Mouse (Mus musculus) CH12.LX (cell line): Measurements from ENCODE around the gene 2310033P09Rik.

ENCODE experiments used
- BHLHE40 ChIP-seq: IDR thresholded peaks from 2 replicates; pipeline ENCODE4 v1.6.1; 2011; ENCODE audit warnings: mild to moderate bottlenecking, low read depth, low read length, improper control_type of control experiment
- CTCF ChIP-seq, 2 experiments: IDR thresholded peaks in 1 of 2; conservative IDR thresholded peaks in 1 of 2; 2 replicates each; pipeline ENCODE4 v1.5.1; 2011 to 2012; ENCODE audit warnings: low read depth in 2 of 2, low read length in 2 of 2, improper control_type of control experiment in 1 of 2, inconsistent platforms in 1 of 2, mild to moderate bottlenecking in 1 of 2, moderate library complexity in 1 of 2
- EP300 ChIP-seq: IDR thresholded peaks from 2 replicates; pipeline ENCODE4 v1.6.1; 2011; ENCODE audit warnings: low read length, improper control_type of control experiment
- GABPA ChIP-seq: IDR thresholded peaks from 2 replicates; pipeline ENCODE4 v1.6.1; 2012; ENCODE audit warnings: low read depth, low read length, improper control_type of control experiment, inconsistent platforms; ENCODE audit not compliant: insufficient replicate concordance
- MAX ChIP-seq: IDR thresholded peaks from 2 replicates; pipeline ENCODE4 v1.6.1; 2011; ENCODE audit warnings: low read length, improper control_type of control experiment
- MAZ ChIP-seq: IDR thresholded peaks from 2 replicates; pipeline ENCODE4 v1.6.1; 2012; ENCODE audit warnings: low read depth, mild to moderate bottlenecking, inconsistent platforms, low read length, improper control_type of control experiment, moderate library complexity
- MXI1 ChIP-seq: IDR thresholded peaks from 2 replicates; pipeline ENCODE4 v1.6.1; 2011; ENCODE audit warnings: mild to moderate bottlenecking, low read depth, low read length, improper control_type of control experiment
- POLR2A ChIP-seq: IDR thresholded peaks from 2 replicates; pipeline ENCODE4 v1.6.1; 2011; ENCODE audit warnings: low read depth, mild to moderate bottlenecking, improper control_type of control experiment, low read length
- TBP ChIP-seq: conservative IDR thresholded peaks from 2 replicates; pipeline ENCODE4 v1.6.1; 2011; ENCODE audit warnings: low read depth, low read length, improper control_type of control experiment
- USF1 ChIP-seq: IDR thresholded peaks from 2 replicates; pipeline ENCODE4 v1.6.1; 2014; ENCODE audit warnings: low read depth, mild to moderate bottlenecking, inconsistent platforms, low read length, improper control_type of control experiment
- ZC3H11A ChIP-seq: IDR thresholded peaks from 2 replicates; pipeline ENCODE4 v1.6.1; 2012; ENCODE audit warnings: low read depth, mild to moderate bottlenecking, inconsistent platforms, low read length, improper control_type of control experiment
- ZNF384 ChIP-seq: IDR thresholded peaks from 2 replicates; pipeline ENCODE4 v1.6.1; 2012; ENCODE audit warnings: low read depth, low read length, improper control_type of control experiment, inconsistent platforms

- TF ChIP-seq MAX (no peak), POLR2A (no peak), BHLHE40 (no peak), CTCF (conservative IDR thresholded peaks at IDR 0.05 in 1 of 2, IDR thresholded peaks at IDR 0.05 in 1 of 2; ENCODE audit: low read depth in 2 of 2, low read length in 2 of 2) (peak; percentile 55 to 91), EP300 (no peak), ZNF384 (no peak), GABPA (no peak), MXI1 (no peak), ZC3H11A (no peak), USF1 (no peak), TBP (no peak), MAZ (no peak)
These were observed 10.9 kb downstream of the 2310033P09Rik start for GRCm38 (mm10) chr11:59219064-59219463.
